Mouse (Mus musculus) MEL (cell line): ENCODE measurements around the gene Clec4g. TPM values are rescaled to one million over a fixed set of nuclear protein-coding genes. Genes with fewer than 3 reads are reported as not detected.
A peak's percentile ranks its signal among the peaks of the same experiment; 100 is the strongest.

Experiments
- DNase-seq: peaks from one replicate; pipeline ENCODE4 v3.0.0; 2011; ENCODE audit warnings: low read depth, low spot score
- H3K27ac ChIP-seq: 2 replicates; pipeline ENCODE4 v1.5.1; 2012; ENCODE audit warnings: low read depth, mild to moderate bottlenecking, control low read depth, low read length, moderate library complexity; ENCODE audit not compliant: control insufficient read depth
- H3K27me3 ChIP-seq, 2 experiments: fragments of 150-350 bp in 1 of 2; sonication (generic) in 1 of 2; 2 replicates each; pipeline ENCODE4 v1.6.1; 2012; ENCODE audit warnings: low read length in 2 of 2, mild to moderate bottlenecking in 2 of 2, improper control_type of control experiment in 1 of 2, moderate library complexity in 1 of 2; ENCODE audit not compliant: insufficient read depth in 2 of 2, control insufficient read depth in 1 of 2
- H3K36me3 ChIP-seq, 2 experiments: 2 replicates each; pipeline ENCODE4 v1.6.1; 2012 to 2014; ENCODE audit warnings: low read length in 2 of 2, improper control_type of control experiment in 1 of 2, inconsistent platforms in 1 of 2, mild to moderate bottlenecking in 1 of 2; ENCODE audit not compliant: insufficient read depth in 2 of 2, control insufficient read depth in 1 of 2
- H3K4me1 ChIP-seq, 2 experiments: fragments of 150-350 bp in 1 of 2; sonication (generic) in 1 of 2; 2 replicates each; pipeline ENCODE4 v1.6.1; 2012; ENCODE audit warnings: low read length in 2 of 2, improper control_type of control experiment in 1 of 2, mild to moderate bottlenecking in 1 of 2; ENCODE audit not compliant: insufficient read depth in 2 of 2, control insufficient read depth in 1 of 2
- H3K4me3 ChIP-seq, 2 experiments: fragments of 150-350 bp in 1 of 2; sonication (generic) in 1 of 2; 2 replicates each; pipeline ENCODE4 v1.5.1; 2012; ENCODE audit warnings: low read depth in 2 of 2, low read length in 2 of 2, mild to moderate bottlenecking in 2 of 2, moderate library complexity in 2 of 2, control low read depth in 1 of 2, improper control_type of control experiment in 1 of 2; ENCODE audit not compliant: control insufficient read depth in 1 of 2, insufficient read depth in 1 of 2
- H3K79me2 ChIP-seq: 2 replicates; pipeline ENCODE4 v1.6.1; 2012; ENCODE audit warnings: mild to moderate bottlenecking, low read length, moderate library complexity; ENCODE audit not compliant: control insufficient read depth, poor library complexity, insufficient read depth
- H3K9ac ChIP-seq: 2 replicates; pipeline ENCODE4 v1.6.1; 2012; ENCODE audit warnings: low read depth, mild to moderate bottlenecking, control low read depth, low read length, moderate library complexity; ENCODE audit not compliant: control insufficient read depth, poor library complexity, severe bottlenecking
- H3K9me3 ChIP-seq: fragments of 150-350 bp; sonication (generic); replicated peaks from 2 replicates; pipeline ENCODE4 v1.6.1; 2012; ENCODE audit warnings: mild to moderate bottlenecking, low read length, improper control_type of control experiment, moderate library complexity; ENCODE audit not compliant: insufficient read depth
- CTCF ChIP-seq, 3 experiments: IDR thresholded peaks in 2 of 3; conservative IDR thresholded peaks in 1 of 3; 2 replicates each; pipeline ENCODE4 v1.5.1; 2011 to 2012; ENCODE audit warnings: low read length in 3 of 3, low read depth in 2 of 3, mild to moderate bottlenecking in 2 of 3, improper control_type of control experiment in 1 of 3, inconsistent platforms in 1 of 3, mixed read lengths in 1 of 3, moderate library complexity in 1 of 3; ENCODE audit not compliant: control insufficient read depth in 1 of 3, insufficient read depth in 1 of 3, poor library complexity in 1 of 3, severe bottlenecking in 1 of 3
- E2F4 ChIP-seq: IDR thresholded peaks from 2 replicates; pipeline ENCODE4 v1.6.1; 2011; ENCODE audit warnings: low read depth, low read length, improper control_type of control experiment, borderline replicate concordance
- ELF1 ChIP-seq: IDR thresholded peaks from 2 replicates; pipeline ENCODE4 v1.6.1; 2014; ENCODE audit warnings: low read depth, mild to moderate bottlenecking, inconsistent platforms, low read length, improper control_type of control experiment, moderate library complexity
- GABPA ChIP-seq: IDR thresholded peaks from 2 replicates; pipeline ENCODE4 v1.6.1; 2012; ENCODE audit warnings: low read depth, mild to moderate bottlenecking, inconsistent platforms, low read length, improper control_type of control experiment, moderate library complexity
- HCFC1 ChIP-seq: IDR thresholded peaks from 2 replicates; pipeline ENCODE4 v1.6.1; 2012; ENCODE audit warnings: low read depth, mild to moderate bottlenecking, inconsistent platforms, low read length, improper control_type of control experiment, moderate library complexity
- MAFK ChIP-seq: IDR thresholded peaks from 2 replicates; pipeline ENCODE4 v1.6.1; 2011; ENCODE audit warnings: low read depth, mild to moderate bottlenecking, low read length, improper control_type of control experiment, borderline replicate concordance
- MAX ChIP-seq: IDR thresholded peaks from 2 replicates; pipeline ENCODE4 v1.6.1; 2011; ENCODE audit warnings: low read length, improper control_type of control experiment
- SMC3 ChIP-seq: IDR thresholded peaks from 2 replicates; pipeline ENCODE4 v1.6.1; 2011; ENCODE audit warnings: low read depth, low read length, improper control_type of control experiment
- TAL1 ChIP-seq: IDR thresholded peaks from 2 replicates; pipeline ENCODE4 v1.6.1; 2012; ENCODE audit warnings: mild to moderate bottlenecking, inconsistent platforms, low read length, moderate library complexity, mixed read lengths
- TBP ChIP-seq: IDR thresholded peaks from 2 replicates; pipeline ENCODE4 v1.8.0; 2011; ENCODE audit warnings: low read depth, low read length, improper control_type of control experiment
- UBTF ChIP-seq: IDR thresholded peaks from 2 replicates; pipeline ENCODE4 v1.6.1; 2012; ENCODE audit warnings: low read depth, mild to moderate bottlenecking, inconsistent platforms, low read length, improper control_type of control experiment, moderate library complexity, borderline replicate concordance; ENCODE audit not compliant: insufficient read depth
- USF1 ChIP-seq: IDR thresholded peaks from 2 replicates; pipeline ENCODE4 v1.6.1; 2014; ENCODE audit warnings: low read depth, mild to moderate bottlenecking, inconsistent platforms, low read length, improper control_type of control experiment, moderate library complexity
- USF2 ChIP-seq, 2 experiments: IDR thresholded peaks; 2 replicates each; pipeline ENCODE4 v1.6.1; 2011 to 2012; ENCODE audit warnings: improper control_type of control experiment in 2 of 2, low read length in 2 of 2, borderline replicate concordance in 1 of 2, inconsistent platforms in 1 of 2, low read depth in 1 of 2, mild to moderate bottlenecking in 1 of 2; ENCODE audit not compliant: insufficient read depth in 1 of 2
- ZKSCAN1 ChIP-seq: IDR thresholded peaks from 2 replicates; pipeline ENCODE4 v1.6.1; 2012; ENCODE audit warnings: low read depth, mild to moderate bottlenecking, inconsistent platforms, low read length, improper control_type of control experiment, moderate library complexity
- polyA plus RNA-seq, 2 experiments: library from polyadenylated mRNA; stranded (reverse) in 1 of 2; unstranded in 1 of 2; fragments of >175 nt in 1 of 2; fragments of >200 nt in 1 of 2; gene quantifications; 2 replicates each; pipeline versions ENCODE4 v1.2.1 to v1.2.4; 2012; ENCODE audit warnings: low replicate concordance in 2 of 2, low read depth in 1 of 2; ENCODE audit not compliant: insufficient read length in 2 of 2, insufficient read depth in 1 of 2, missing spikeins in 1 of 2
- total RNA-seq: library from RNA; depleted of rRNA; stranded (reverse); fragments of 300-350 nt; gene quantifications from 2 replicates; pipeline ENCODE4 v1.2.3, GENCODE M21; 2012

Gene Clec4g
- total and polyA plus RNA-seq, 3 experiments, result not detected

DNA sequence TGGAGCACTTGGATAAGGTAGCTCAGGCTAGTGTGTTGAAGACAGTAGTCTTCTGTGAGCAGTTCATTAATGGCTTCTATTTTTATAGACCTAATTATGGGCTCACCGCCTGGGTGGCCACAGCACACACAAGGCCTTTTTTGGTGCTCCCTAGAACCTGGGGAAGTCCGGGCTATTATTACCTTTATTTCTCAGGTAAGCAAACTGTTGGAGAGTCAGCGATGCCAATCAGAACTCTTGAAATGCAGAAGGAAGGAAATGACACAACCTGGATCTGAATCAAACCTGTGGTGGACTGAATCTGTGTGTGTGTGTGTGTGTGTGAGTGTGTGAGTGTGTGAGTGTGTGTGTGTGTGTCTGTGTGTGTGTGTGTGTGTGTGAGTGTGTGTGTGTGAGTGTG is 26.3 kb downstream of the Clec4g start, which contains the start of gene Fcer2a:
TSS of gene Fcer2a (minus strand) at position 55 of the 400 bp plus-strand sequence.
- Histone ChIP-seq H3K9me3 (no peaks in the 10 kb centered on the region), H3K36me3 (no peaks in the 10 kb centered on the region), H3K79me2 (no peaks in the 10 kb centered on the region), H3K9ac (no peak within 1 kb of the TSS), H3K4me1 (no peaks in the 10 kb centered on the region), H3K27ac (no peak within 1 kb of the TSS), H3K4me3 (no peak within 1 kb of the TSS)
- no peak for DNase-seq
- no peak for TF ChIP-seq E2F4
- TF ChIP-seq, all 39 proteins: peak for 0
- H3K27me3 ChIP-seq, result 0 out of 4 replicates have a peak, but pooled peaks cover 0 to 1% of the 10 kb centered on the region in 2 experiments

DNA sequence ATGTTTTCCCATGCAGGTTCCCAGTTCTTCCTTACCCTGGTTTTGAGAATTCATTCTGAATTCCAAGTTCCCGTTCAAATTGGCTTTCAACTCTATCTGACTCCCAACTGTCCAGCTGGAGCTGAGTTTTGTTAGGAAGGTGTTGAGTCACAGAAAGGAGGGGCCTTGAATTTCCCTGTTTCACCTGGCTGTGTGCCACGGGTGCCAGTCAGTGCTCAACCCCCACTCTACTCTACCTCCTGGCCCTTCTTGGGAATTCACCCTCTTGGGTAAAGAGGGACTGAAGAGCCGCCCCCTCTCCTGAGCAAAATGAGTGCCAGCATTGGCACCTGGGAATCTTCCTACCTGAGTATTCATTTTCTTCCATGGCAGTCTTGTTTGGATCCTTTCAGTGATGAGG is 29.7 kb downstream of the Clec4g start:
- H3K4me1 ChIP-seq, result no peaks in the 10 kb centered on the region
- no peak for TF ChIP-seq E2F4
- no peak for TF ChIP-seq GABPA
- TF ChIP-seq USF1, result no peak
- no peak for TF ChIP-seq TAL1
- TF ChIP-seq UBTF, result no peak
- TF ChIP-seq ELF1, result no peak
- TF ChIP-seq ZKSCAN1, result no peak
- no peak for TF ChIP-seq USF2 (IDR thresholded peaks at IDR 0.05; ENCODE audit: borderline replicate concordance in 1 of 2, insufficient read depth in 1 of 2, low read depth in 1 of 2, low read length in 2 of 2)
- TF ChIP-seq MAX, result no peak
- TF ChIP-seq MAFK, result no peak
- TF ChIP-seq SMC3, result no peak
- H3K9ac ChIP-seq, result no peak overlapping the region
- H3K27ac ChIP-seq, result no peak overlapping the region
- no peaks in the 10 kb centered on the region for H3K9me3 ChIP-seq
- H3K36me3 ChIP-seq, result no peaks in the 10 kb centered on the region
- no peak overlapping the region for H3K4me3 ChIP-seq
- no peaks in the 10 kb centered on the region for H3K79me2 ChIP-seq
- DNase-seq, result no peak
- H3K27me3 ChIP-seq, result no peaks in the 10 kb centered on the region

DNA sequence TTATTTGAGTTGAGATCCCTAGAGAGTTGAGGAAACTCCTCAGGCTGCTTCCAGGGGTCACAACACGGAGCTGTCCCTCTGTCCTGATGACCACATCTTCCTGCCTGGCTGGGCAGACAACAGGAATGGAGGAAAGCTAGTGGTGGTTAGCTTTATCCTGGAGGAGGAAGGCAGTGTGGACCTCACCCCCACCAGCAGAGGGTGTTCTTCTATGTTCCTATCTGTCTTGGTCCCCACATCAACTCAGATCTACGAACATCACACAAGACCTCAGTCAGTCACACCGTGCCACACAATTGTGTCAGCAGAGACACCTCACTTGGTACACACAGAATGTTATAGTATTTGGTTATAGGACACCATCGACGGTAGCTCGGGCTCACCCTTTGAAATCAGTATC is 32.9 kb downstream of the Clec4g start:
- no peaks in the 10 kb centered on the region for H3K79me2 ChIP-seq
- TF ChIP-seq USF1 (no peak), HCFC1 (no peak), SMC3 (peak; percentile 25; the same call in 1 of the 2 replicates), TBP (no peak), CTCF (IDR thresholded peaks at IDR 0.05 in 2 of 3, conservative IDR thresholded peaks at IDR 0.05 in 1 of 3; ENCODE audit: control insufficient read depth in 1 of 3, insufficient read depth in 1 of 3, low read depth in 2 of 3, low read length in 3 of 3, poor library complexity in 1 of 3, severe bottlenecking in 1 of 3) (peak; percentile 12 to 29 (median 17); a peak in 2 of 6 replicates)
- no peak for DNase-seq
- H3K9me3 ChIP-seq, result no peaks in the 10 kb centered on the region
- H3K36me3 ChIP-seq, result no peaks in the 10 kb centered on the region
- H3K27ac ChIP-seq, result no peak overlapping the region
- no peak overlapping the region for H3K4me3 ChIP-seq
- no peak overlapping the region for H3K9ac ChIP-seq
- H3K27me3 ChIP-seq, result no peaks in the 10 kb centered on the region
- H3K4me1 ChIP-seq, result no peaks in the 10 kb centered on the region
